Mouse (Mus musculus) heart, postnatal 0 days (tissue): ENCODE measurements around the gene Fev. TPM values are rescaled to one million over a fixed set of nuclear protein-coding genes. Genes with fewer than 3 reads are reported as not detected.

Experiments
- ATAC-seq: fragments of 200-750 bp; cut with Nextera tagmentation; 2 replicates; pipeline ENCODE4 v1.8.0; 2017; ENCODE audit warnings: low read depth, moderate number of reproducible peaks, moderate library complexity; ENCODE audit not compliant: insufficient read depth
- DNase-seq: peaks from one replicate; pipeline ENCODE4 v3.0.0-alpha.2; 2016; ENCODE audit warnings: low spot score
- H3K27ac ChIP-seq: fragments of 300-500 bp; sonication (generic); 2 replicates; pipeline ENCODE4 v1.5.1; 2014; ENCODE audit warnings: low read depth, mild to moderate bottlenecking
- H3K27me3 ChIP-seq: fragments of 300-500 bp; sonication (generic); 2 replicates; pipeline ENCODE4 v1.6.1; 2014; ENCODE audit warnings: low read length, mixed read lengths; ENCODE audit not compliant: control insufficient read depth, insufficient read depth
- H3K36me3 ChIP-seq: fragments of 300-500 bp; sonication (generic); replicated peaks from 2 replicates; pipeline ENCODE4 v1.6.1; 2014; ENCODE audit warnings: low read length, mixed read lengths; ENCODE audit not compliant: control insufficient read depth, insufficient read depth
- H3K4me1 ChIP-seq: fragments of 300-500 bp; sonication (generic); 2 replicates; pipeline ENCODE4 v1.6.1; 2014; ENCODE audit warnings: antibody characterized with exemption; ENCODE audit not compliant: control insufficient read depth, insufficient read depth
- H3K4me2 ChIP-seq: fragments of 300-500 bp; sonication (generic); 2 replicates; pipeline ENCODE4 v1.6.1; 2014; ENCODE audit warnings: low read depth, mild to moderate bottlenecking, low read length, moderate library complexity
- H3K4me3 ChIP-seq: fragments of 300-500 bp; sonication (generic); 2 replicates; pipeline ENCODE4 v1.5.1; 2014; ENCODE audit warnings: low read depth, low read length
- H3K9ac ChIP-seq: fragments of 300-500 bp; sonication (generic); replicated peaks from 2 replicates; pipeline ENCODE4 v1.6.1; 2014; ENCODE audit warnings: low read depth, low read length, mixed read lengths
- H3K9me3 ChIP-seq: fragments of 300-500 bp; sonication (generic); replicated peaks from 2 replicates; pipeline ENCODE4 v1.6.1; 2016; ENCODE audit warnings: low read length; ENCODE audit not compliant: control insufficient read depth
- CTCF ChIP-seq: IDR thresholded peaks from 2 replicates; pipeline ENCODE4 v1.5.1; 2016; ENCODE audit warnings: antibody characterized with exemption, control low read depth, low read depth
- EP300 ChIP-seq: IDR thresholded peaks from 2 replicates; pipeline ENCODE4 v1.6.1; 2016; ENCODE audit warnings: antibody characterized with exemption, low read depth
- WGBS: fragments of 180-500 bp; shearing (Covaris S2); extraction: QIAGEN DNeasy Blood & Tissue Kit; methylation state at CpG from one replicate; pipeline ENCODE4 v1.1.7; 2014; 5-methylcytosine and 5-hydroxymethylcytosine counted together
- polyA plus RNA-seq: library from polyadenylated mRNA; unstranded; fragments of >200 nt; fragmentation: Nextera tagmentation; extraction: Ambion mirVana; gene quantifications from 2 replicates; pipeline ENCODE4 v1.2.1, GENCODE M21; 2015
- total RNA-seq: library from RNA; depleted of rRNA; stranded (reverse); fragments of >200 nt; gene quantifications from 2 replicates; pipeline ENCODE4 v1.2.3, GENCODE M21; 2014; ENCODE audit warnings: low replicate concordance

Fev gene
- total and polyA plus RNA-seq, 2 experiments from 2014 or later: 0.34 TPM; not detected in 1

DNA sequence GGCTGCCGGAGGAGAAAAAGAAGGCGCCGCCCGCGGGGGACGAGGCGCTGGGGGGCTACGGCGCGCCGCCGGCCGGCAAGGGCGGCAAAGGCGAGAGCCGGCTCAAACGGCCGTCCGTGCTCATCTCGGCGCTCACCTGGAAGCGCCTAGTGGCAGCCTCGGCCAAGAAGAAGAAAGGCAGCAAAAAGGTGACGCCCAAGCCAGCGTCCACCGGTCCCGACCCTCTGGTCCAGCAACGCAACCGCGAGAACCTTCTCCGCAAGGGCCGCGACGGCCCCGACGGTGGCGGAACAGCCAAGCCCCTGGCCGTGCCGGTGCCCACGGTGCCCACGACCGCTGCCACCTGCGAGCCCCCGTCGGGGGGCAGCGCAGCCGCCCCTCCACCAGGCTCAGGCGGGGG lies 30.1 kb downstream of the Fev start:
- H3K27me3 ChIP-seq: peaks cover 99% of the 10 kb centered on the region
- DNase-seq: no peak
- no peak overlapping the region for H3K9ac ChIP-seq
- H3K4me1 ChIP-seq: peaks cover 5% of the 10 kb centered on the region; the same call in 1 of the 2 replicates
- peak overlapping the region; percentile 48 for H3K4me3 ChIP-seq
- TF ChIP-seq EP300 (no peak), CTCF (no peak)
- peak overlapping the region; percentile 62 for H3K4me2 ChIP-seq
- ATAC-seq: no peak
- H3K27ac ChIP-seq: no peak overlapping the region
- 0% methylated on average over 41 of the region's 48 CpGs for WGBS
- no peaks in the 10 kb centered on the region for H3K9me3 ChIP-seq
- no peaks in the 10 kb centered on the region for H3K36me3 ChIP-seq

DNA sequence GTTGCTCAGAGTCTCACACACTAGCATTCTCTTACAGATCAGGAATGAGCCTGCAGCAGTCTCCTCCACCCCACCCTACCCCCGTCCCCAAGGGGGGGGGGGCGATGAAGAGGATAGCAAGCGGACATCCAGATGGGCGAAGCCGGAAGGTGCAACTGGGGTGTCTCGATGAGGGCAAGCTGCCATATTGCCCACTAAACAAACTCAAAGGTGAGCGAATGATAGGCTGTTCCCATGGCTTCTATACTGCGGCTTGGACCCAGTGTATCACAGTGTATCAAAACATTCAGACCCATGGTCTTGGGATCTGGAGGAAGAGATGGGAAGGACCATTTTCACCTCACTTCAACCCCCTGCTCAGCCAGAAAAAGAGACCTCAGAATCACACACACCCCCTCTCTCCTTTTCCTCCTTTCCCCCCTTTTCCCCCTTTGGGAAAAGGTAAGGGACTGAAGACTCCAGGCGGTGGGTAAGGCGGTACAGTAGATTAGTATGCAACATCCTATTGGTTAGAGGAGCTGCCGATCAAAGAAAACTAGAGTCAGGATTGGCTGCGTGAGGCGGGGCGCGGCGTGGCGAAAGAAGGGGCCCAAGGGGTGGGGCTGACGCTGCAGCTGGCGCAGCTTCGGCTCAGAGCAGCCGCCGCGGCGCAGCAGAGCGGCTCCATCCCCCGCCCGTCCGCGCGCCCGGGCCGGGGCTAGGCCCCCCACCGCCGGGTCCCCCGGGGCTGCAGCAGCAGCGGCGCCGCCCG lies 30.7 kb downstream of the Fev start, which contains the start of gene Cdk5r2:
Gene Cdk5r2, plus strand, starts transcription at position 629 of the 751 bp plus-strand sequence.
- 1% methylated on average over 35 of the region's 39 CpGs for WGBS
- H3K27me3 ChIP-seq: peaks cover 94% of the 10 kb centered on the region
- no peak within 1 kb of the TSS for H3K9ac ChIP-seq
- peaks cover 5% of the 10 kb centered on the region; the same call in 1 of the 2 replicates for H3K4me1 ChIP-seq
- H3K27ac ChIP-seq: no peak within 1 kb of the TSS
- peak; percentile 73 for ATAC-seq
- H3K36me3 ChIP-seq: no peaks in the 10 kb centered on the region
- DNase-seq: peak; percentile 33
- H3K4me3 ChIP-seq: peak within 1 kb of the TSS; percentile 48
- TF ChIP-seq EP300 (no peak), CTCF (no peak)
- H3K9me3 ChIP-seq: no peaks in the 10 kb centered on the region
- H3K4me2 ChIP-seq: peak within 1 kb of the TSS; percentile 62

GRCm38 (mm10) chr1:74851001-74851775 lies 34.0 kb downstream of the Fev start:
- Histone ChIP-seq H3K4me1 (peaks cover 5% of the 10 kb centered on the region; the same call in 1 of the 2 replicates), H3K27me3 (peaks cover 77% of the 10 kb centered on the region), H3K36me3 (no peaks in the 10 kb centered on the region), H3K9ac (no peak overlapping the region), H3K4me2 (no peak overlapping the region), H3K4me3 (no peak overlapping the region), H3K9me3 (no peaks in the 10 kb centered on the region), H3K27ac (no peak overlapping the region)
- TF ChIP-seq EP300: no peak
- no peak for TF ChIP-seq CTCF
- DNase-seq (no peak), ATAC-seq (no peak)
- 6% methylated on average over 5 of the region's 6 CpGs for WGBS

DNA sequence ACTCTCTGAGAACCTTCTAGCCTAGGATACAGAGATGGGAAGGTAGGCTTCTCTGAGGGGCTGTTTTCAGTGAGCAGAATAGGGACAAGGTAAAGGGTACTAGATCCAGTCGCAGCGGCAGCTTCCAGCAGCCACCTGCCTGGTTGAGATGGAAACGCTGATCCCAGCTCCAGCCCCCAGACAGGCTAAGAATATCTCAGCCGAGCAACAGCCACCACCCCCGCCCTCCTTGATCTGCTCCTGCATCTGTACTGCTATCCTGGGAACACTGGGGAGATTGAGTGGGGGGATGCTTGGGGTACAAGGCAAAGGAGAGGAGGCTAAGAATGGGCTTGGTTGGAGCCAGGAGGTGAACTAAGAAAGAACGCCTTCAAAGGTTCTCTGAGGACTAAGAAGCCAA lies 35.0 kb downstream of the Fev start:
- Histone ChIP-seq H3K9ac (no peak overlapping the region), H3K4me1 (no peaks in the 10 kb centered on the region; the same call in 1 of the 2 replicates), H3K9me3 (no peaks in the 10 kb centered on the region), H3K27ac (no peak overlapping the region), H3K4me3 (no peak overlapping the region), H3K36me3 (no peaks in the 10 kb centered on the region), H3K4me2 (no peak overlapping the region), H3K27me3 (peaks cover 70% of the 10 kb centered on the region)
- ATAC-seq (no peak), DNase-seq (no peak)
- 11% methylated on average over 6 of the region's 6 CpGs for WGBS
- TF ChIP-seq CTCF: no peak
- TF ChIP-seq EP300: no peak

DNA sequence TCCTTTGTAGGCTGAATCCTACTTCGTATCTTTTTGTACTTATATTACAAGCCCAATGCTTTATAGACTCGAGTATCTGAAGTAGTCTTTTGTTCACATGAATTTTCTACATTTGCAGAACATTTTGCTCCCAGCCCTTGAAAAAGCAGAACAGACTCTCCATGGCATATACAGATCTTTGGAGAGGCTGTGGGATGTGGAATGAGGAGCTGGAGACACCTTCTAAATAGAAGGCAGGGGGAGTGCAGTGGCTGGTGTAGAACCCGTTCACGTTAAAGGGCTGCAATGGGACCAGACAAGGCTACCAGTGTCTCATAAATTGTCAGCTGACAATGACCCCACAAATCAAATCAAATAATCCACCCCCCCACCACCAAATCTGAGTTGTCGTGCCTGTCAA lies 36.3 kb downstream of the Fev start:
- Histone ChIP-seq H3K9ac (no peak overlapping the region), H3K4me1 (no peaks in the 10 kb centered on the region), H3K4me2 (no peak overlapping the region), H3K27ac (no peak overlapping the region), H3K4me3 (no peak overlapping the region), H3K27me3 (peaks cover 57% of the 10 kb centered on the region), H3K36me3 (no peaks in the 10 kb centered on the region), H3K9me3 (no peaks in the 10 kb centered on the region)
- DNase-seq: no peak
- WGBS: 47% methylated on average over 5 of the region's 5 CpGs
- TF ChIP-seq CTCF (no peak), EP300 (no peak)
- no peak for ATAC-seq
